Comparison of ENCODE assay signal across 8 mouse cellular contexts in the genomic region with DNA sequence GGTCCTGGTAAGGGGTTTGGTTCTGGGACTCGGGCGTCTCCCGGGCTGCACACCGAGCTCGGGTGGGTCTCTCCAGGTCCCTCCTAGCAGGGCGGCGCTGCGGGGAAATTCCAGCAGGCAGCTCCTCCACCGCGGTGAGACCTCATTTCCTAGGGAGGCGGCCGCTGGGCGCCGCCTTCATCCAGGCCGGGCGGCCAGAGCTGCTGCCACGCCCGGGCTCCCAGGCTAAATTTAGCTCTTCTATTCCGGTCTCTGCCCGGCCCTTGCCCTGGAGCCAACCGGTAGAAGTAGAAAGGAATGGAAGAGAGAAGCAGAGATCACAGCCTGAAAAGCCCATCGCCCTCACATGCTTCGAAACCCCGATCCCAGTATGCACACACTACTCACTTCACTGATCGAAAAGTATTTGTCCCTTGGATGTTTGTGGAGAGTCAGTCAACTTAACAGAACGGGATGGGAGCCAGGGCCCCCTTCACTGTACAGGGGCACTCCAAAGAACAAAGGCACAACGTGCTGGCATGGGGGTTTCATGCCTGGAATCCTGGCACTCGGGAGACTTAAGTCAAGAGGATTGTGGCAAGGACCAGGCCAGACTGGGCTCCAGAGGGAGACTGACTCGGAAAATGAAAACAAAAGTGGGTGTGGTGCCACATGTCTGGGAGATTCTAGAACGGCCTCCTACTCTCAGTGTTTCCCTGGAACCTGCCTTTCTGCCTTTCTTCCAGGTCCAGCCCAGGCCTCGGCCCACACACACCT. TPM values are rescaled to one million over a fixed set of nuclear protein-coding genes. Genes with fewer than 3 reads are reported as not detected.
A peak's percentile ranks its signal among the peaks of the same experiment; 100 is the strongest.
DNase-seq lines count a peak whose midpoint lies in the region; ATAC-seq and TF ChIP-seq lines count a peak whose summit lies in the region.

No protein-coding gene starts in this region.

- H3K4me3 ChIP-seq in thymus, adult 2 months (ENCODE audit: control insufficient read depth, insufficient read depth, low read length): no peak overlapping the region
- H3K4me3 ChIP-seq in lung, adult 2 months (replicated peaks; ENCODE audit: extremely low read depth, low read depth, low read length): peak overlapping the region; percentile 37
- no peak overlapping the region for H3K4me3 ChIP-seq in neural tube, embryonic 14.5 days (ENCODE audit: low read depth, low read length)

- no peak for TF ChIP-seq POLR2A in thymus, adult 2 months (IDR thresholded peaks at IDR 0.05; ENCODE audit: control insufficient read depth, extremely low read depth, insufficient read depth, low read length, poor library complexity)
- TF ChIP-seq POLR2A in lung, adult 2 months (IDR thresholded peaks at IDR 0.05; ENCODE audit: borderline replicate concordance, extremely low read depth, low read depth, low read length): peak; percentile 51; the same call in 1 of the 2 replicates

- no peak for TF ChIP-seq CTCF in thymus, adult 2 months (IDR thresholded peaks at IDR 0.05; ENCODE audit: borderline replicate concordance, control insufficient read depth, extremely low read depth, insufficient read depth, low read length, poor library complexity)
- TF ChIP-seq CTCF in lung, adult 2 months (IDR thresholded peaks at IDR 0.05; ENCODE audit: insufficient read depth, low read length): no peak

- no peaks in the 10 kb centered on the region for H3K9me3 ChIP-seq in neural tube, embryonic 14.5 days (ENCODE audit: control insufficient read depth, low read length)

- DNase-seq in thymus, adult 2 months: peak; percentile 28
- no peak for DNase-seq in thymus, adult 18-20 months
- peak; percentile 73 for DNase-seq in embryo, embryonic 9.5 days (ENCODE audit: extremely low spot score)
- peak; percentile 85 to 93 for DNase-seq in heart, adult 18-20 months
- peak; percentile 84 for DNase-seq in kidney, adult 11 months
- peak; percentile 79 for DNase-seq in lung, adult 2 months
- DNase-seq in urinary bladder, postnatal 25 days (ENCODE audit: low spot score): peak; percentile 66

- H3K27me3 ChIP-seq in thymus, adult 2 months (ENCODE audit: control insufficient read depth, insufficient read depth, low read length): no peaks in the 10 kb centered on the region
- H3K27me3 ChIP-seq in neural tube, embryonic 14.5 days (ENCODE audit: control insufficient read depth, insufficient read depth, low read length): no peaks in the 10 kb centered on the region

- peak; percentile 46 for ATAC-seq in neural tube, embryonic 14.5 days (ENCODE audit: low read depth)

- peak overlapping the region; percentile 38 for H3K4me2 ChIP-seq in neural tube, embryonic 14.5 days (ENCODE audit: low read depth, low read length)

- H3K4me1 ChIP-seq in thymus, adult 2 months (replicated peaks; ENCODE audit: control insufficient read depth, insufficient read depth, low read length): peaks cover 11% of the 10 kb centered on the region
- H3K4me1 ChIP-seq in lung, adult 2 months (ENCODE audit: control insufficient read depth, insufficient read depth, low read length): peaks cover 19% of the 10 kb centered on the region
- H3K4me1 ChIP-seq in neural tube, embryonic 14.5 days (ENCODE audit: control insufficient read depth, insufficient read depth, low read length): peaks cover 7% of the 10 kb centered on the region; the same call in 1 of the 2 replicates

- WGBS in thymus, adult 2 months: 26% methylated on average over 31 of the region's 31 CpGs
- WGBS in lung, adult 2 months: 3% methylated on average over 31 of the region's 31 CpGs
- WGBS in neural tube, embryonic 14.5 days: 23% methylated on average over 31 of the region's 31 CpGs

- peak overlapping the region; percentile 47 for H3K9ac ChIP-seq in neural tube, embryonic 14.5 days (replicated peaks; ENCODE audit: low read depth, low read length)

- no peaks in the 10 kb centered on the region for H3K36me3 ChIP-seq in thymus, adult 2 months (ENCODE audit: control insufficient read depth, insufficient read depth, low read length)
- H3K36me3 ChIP-seq in neural tube, embryonic 14.5 days (ENCODE audit: control insufficient read depth, insufficient read depth, low read length): no peaks in the 10 kb centered on the region

- H3K27ac ChIP-seq in thymus, adult 2 months (ENCODE audit: control insufficient read depth, insufficient read depth, low read length): peak overlapping the region; percentile 26; the same call in 1 of the 2 replicates
- peak overlapping the region; percentile 35; the same call in 1 of the 2 replicates for H3K27ac ChIP-seq in neural tube, embryonic 14.5 days (ENCODE audit: low read depth, low read length)

RNA-seq across cellular contexts. Expression of gene Tex44, which starts 46.2 kb away (rescaled TPM):
- polyA plus RNA-seq in thymus, adult 2 months (2012; rRNA removed): 0.74 and 1.2 TPM in 2 replicates
- total RNA-seq in heart, adult 18-20 months (2021): not detected
- 0.11 and 0.12 TPM in 2 replicates for polyA plus RNA-seq in lung, adult 2 months (2012; rRNA removed)
- not detected in 2 replicates for polyA plus RNA-seq in neural tube, embryonic 14.5 days (2014; fragmentation: Nextera tagmentation; extraction: Ambion mirVana)

RNA-seq across cellular contexts. Expression of gene Nmur1, which starts 46.3 kb away (rescaled TPM):
- polyA plus RNA-seq in thymus, adult 2 months (2012; rRNA removed): 0.44 and 0.64 TPM in 2 replicates
- total RNA-seq in heart, adult 18-20 months (2021): not detected
- polyA plus RNA-seq in lung, adult 2 months (2012; rRNA removed): 2.9 TPM in 2 replicates
- not detected in 2 replicates for polyA plus RNA-seq in neural tube, embryonic 14.5 days (2014; fragmentation: Nextera tagmentation; extraction: Ambion mirVana)

RNA-seq across cellular contexts. Expression of gene Ptma, which starts 54.2 kb away (rescaled TPM):
- 2,341 and 3,054 TPM in 2 replicates for polyA plus RNA-seq in thymus, adult 2 months (2012; rRNA removed)
- 100 to 1,000 TPM; 212 TPM for total RNA-seq in heart, adult 18-20 months (2021)
- 751 and 980 TPM in 2 replicates for polyA plus RNA-seq in lung, adult 2 months (2012; rRNA removed)
- polyA plus RNA-seq in neural tube, embryonic 14.5 days (2014; fragmentation: Nextera tagmentation; extraction: Ambion mirVana): 1,651 and 1,970 TPM in 2 replicates

Comparison
In these comparisons a context has a peak if more than half of its experiments do, and no peak if none do; other contexts are left out.
1. DNase-seq: peak in thymus, adult 2 months (single experiment), embryo, embryonic 9.5 days (single experiment), heart, adult 18-20 months (2 of 2), kidney, adult 11 months (single experiment), lung, adult 2 months (single experiment) and urinary bladder, postnatal 25 days (single experiment); none in thymus, adult 18-20 months (0 of 2).